Mouse (Mus musculus): ENCODE measurements around the gene Ranbp6.

The Ranbp6 gene

GRCm38 (mm10) chr19:29810022-29810421, 2.8 kb downstream of the Ranbp6 start:
- no peak for DNase-seq (ENCODE audit: low read depth, low spot score)

DNA sequence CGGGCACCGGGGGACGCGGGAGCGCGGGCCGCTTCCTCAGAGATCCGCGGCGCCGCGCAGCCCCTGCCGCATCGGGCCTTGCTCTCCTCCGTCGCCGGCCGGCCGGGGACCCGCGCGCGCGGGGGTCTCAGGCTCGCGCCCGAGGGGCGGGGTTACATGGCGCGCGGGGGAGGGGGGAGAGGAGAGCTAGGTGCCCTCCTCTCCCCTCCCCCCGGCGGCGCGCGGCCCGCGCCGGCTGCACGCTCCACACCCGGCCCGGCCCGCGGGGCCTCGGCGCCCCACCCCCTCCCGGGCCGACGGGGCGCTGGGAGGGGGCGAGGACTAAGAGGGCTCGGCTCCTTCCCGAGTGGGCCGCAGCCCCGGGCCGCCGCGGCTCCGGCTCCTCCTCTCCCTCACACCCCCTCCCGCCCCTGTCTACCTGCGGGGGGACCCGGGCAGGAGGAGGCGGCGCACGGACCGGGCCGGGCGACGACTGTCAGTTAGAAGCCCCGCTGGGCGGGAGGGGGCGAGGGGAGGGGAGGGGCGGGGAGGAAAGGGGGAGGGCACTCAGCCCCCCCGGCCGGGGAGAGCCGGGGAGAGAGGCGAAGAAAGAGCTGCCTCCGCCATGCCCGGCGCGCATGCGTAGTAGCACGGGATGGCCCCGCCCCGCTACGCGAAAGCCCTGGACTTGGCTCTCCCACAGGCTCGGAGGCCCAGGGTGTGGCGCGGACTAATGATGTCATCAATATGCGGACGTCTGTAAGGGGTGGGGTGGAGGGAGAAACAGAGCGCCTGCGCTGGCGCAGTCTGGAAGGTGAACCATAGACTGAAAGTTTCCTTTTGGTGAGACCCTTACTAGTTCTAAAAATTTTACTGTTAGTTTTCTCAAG, 6.6 kb downstream of the Ranbp6 start, which contains the start of gene 9930021J03Rik:
Gene 9930021J03Rik, minus strand, starts transcription at position 73 of the 869 bp plus-strand sequence.
- peak; percentile 99 for DNase-seq (ENCODE audit: low read depth, low spot score)

GRCm38 (mm10) chr19:29805101-29805916, 7.5 kb downstream of the Ranbp6 start:
- peak; percentile 81 for DNase-seq (ENCODE audit: low read depth, low spot score)

- DNase-seq (ENCODE audit: low read depth, low spot score): no peak
These were observed 8.8 kb downstream of the Ranbp6 start for GRCm38 (mm10) chr19:29803946-29804345.

DNA sequence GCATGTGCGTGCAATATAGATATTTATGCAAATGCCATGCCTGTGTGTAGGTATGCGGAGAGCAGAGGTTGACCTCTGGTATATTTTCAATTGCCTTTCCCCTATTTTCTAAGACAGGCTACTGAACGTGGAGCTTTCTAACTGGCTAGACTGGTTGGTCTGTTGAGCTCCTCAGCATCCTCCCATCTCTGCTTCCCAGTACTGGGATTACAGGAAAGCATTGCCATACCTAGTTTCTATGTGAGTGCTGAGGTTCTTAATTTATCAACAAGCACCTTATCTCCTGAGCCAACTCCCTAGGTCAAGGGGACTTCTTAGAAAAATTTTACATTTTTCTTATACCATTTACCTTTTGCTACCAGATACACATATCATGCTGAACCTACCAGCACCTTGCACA, 15.4 kb downstream of the Ranbp6 start:
- no peak for DNase-seq (ENCODE audit: low read depth, low spot score)

- DNase-seq (ENCODE audit: low read depth, low spot score): no peak
These were observed 24.8 kb downstream of the Ranbp6 start for GRCm38 (mm10) chr19:29787997-29788396.

GRCm38 (mm10) chr19:29782914-29783313, 29.9 kb downstream of the Ranbp6 start:
- no peak for DNase-seq (ENCODE audit: low read depth, low spot score)

Measured in CD4-positive helper T cell, adult 2 months (primary cell).